Mouse (Mus musculus) adrenal gland, postnatal 10 days (tissue): ENCODE results near the gene Etv5. TPM values are rescaled to one million over a fixed set of nuclear protein-coding genes. Genes with fewer than 3 reads are reported as not detected.
A peak's percentile ranks its signal among the peaks of the same experiment; 100 is the strongest.

Source experiments
- DNase-seq: peaks from one replicate; pipeline ENCODE4 v3.0.0; 2021; ENCODE audit warnings: mixed read lengths
- total RNA-seq, 2 experiments: library from RNA; stranded (reverse); gene quantifications; 2 replicates each; pipeline ENCODE4 v1.2.3; 2021

Gene Etv5
- total RNA-seq, 2 experiments from 2014 or later = 17.6 to 21.8 TPM

DNA sequence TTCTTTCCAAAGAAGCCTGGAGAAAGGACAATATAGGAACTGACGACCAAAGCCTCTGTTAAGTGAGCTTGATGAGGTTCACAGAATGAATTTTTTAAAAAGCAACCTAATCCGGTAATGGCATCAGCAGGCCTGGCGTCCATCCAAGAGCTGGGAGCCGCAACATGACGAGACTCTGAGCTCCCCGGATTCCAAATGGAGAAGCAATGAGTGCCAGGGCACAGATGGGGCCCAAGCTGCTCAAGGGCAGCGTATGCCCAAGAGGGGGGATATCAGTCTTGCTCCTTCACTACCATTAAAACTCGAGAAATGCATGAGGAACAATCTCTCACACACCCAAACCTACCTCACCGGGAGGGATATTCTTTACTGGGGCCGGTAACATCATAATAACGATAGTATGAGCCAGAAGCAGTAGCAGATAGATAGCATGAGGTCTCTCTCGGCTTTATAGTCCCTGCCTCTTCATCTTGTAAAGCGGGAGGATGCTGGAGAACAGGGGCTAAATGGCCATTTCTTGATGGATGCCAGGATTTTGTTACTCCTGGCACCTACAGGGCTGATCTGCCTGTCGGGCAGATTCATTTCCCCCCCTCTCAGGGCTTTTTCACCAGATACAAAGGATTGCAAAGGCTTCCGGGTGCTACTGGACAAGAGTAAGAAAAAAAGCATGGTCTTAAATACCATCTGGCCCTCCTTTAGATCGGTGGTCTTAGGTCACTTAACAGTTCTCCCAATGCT lies 9.1 kb downstream of the Etv5 start:
- DNase-seq = peak; percentile 51

DNA sequence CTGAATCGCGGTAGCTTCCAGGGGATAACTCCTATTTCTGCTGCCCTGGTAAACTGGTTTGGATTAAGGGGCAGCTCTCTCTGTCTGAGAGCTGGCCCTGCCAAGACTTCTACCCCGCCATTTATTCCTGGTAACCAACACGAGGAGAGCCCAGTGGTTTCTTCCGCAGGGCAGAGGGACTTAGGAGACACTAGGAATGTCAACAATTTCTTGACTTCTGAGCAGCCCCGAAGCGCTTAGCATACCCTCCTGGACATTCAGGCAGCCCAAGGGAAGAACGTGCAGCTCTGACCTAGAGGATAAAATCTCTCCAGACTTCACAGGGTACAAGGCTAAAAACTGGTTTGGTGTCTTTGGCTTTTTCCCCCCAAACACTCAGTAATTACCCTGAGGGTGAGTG lies 10.1 kb downstream of the Etv5 start:
- DNase-seq = no peak

DNA sequence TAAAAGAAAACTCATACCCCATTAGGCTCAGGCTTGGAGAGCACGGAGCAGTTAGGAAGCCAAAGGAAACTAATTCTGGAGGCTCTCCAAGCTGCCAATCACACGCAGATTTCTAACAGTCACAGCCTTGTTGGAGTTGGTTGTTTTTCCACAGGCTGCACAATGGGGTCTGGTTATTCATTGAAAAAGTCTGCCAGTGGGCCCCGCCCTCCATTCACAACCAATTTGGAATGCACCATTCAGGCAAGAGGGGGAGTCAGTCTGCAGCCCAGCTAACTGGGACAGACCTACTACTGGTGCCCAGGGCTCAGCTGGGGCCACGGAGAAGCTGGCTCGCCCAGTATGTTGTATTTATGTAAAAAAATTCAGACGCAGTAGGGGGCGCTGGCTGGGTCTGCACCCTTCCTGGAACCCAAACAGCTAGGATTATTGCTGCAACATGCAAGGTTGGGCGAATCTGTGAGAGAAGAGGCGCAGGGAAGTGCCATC lies 10.6 kb downstream of the Etv5 start:
- DNase-seq = peak; percentile 73

DNA sequence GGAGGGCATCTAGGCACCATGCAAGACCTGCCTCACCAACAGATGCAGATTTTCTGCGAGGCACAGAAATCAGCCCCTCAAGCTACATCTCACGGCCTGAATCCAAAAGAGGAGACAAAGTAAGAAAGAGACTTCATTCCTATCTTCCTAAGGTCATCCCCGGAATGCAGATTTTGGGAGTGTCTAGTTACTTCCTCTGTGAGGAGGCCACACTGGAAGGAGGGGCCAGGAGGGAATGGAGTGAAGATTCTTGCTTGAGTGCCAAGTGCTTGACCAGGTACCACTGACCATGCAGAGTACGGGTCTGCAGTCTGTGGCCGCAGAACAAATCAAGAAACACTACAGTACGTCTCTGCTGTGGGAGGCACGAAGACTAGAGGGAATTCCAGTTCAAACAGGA lies 12.7 kb downstream of the Etv5 start:
- no peak for DNase-seq

DNA sequence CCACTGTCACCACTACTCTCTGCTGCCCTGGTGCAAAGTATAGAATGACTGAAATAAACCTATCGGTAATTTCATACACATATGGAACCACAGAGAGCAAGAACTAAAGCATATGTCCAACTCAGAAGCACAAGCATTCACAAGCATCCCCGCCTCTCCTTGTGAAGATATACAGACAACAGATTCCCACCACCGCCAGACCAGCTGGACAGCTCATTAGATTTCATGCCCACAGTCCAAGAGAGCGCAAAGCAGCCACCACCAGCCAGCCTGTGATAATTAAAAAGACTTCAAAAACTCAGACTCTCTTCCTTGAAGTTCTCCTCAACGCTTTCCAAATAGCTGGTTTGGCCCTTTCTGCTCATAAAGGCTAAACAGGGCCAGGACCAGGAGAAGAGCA lies 17.3 kb downstream of the Etv5 start:
- no peak for DNase-seq

DNA sequence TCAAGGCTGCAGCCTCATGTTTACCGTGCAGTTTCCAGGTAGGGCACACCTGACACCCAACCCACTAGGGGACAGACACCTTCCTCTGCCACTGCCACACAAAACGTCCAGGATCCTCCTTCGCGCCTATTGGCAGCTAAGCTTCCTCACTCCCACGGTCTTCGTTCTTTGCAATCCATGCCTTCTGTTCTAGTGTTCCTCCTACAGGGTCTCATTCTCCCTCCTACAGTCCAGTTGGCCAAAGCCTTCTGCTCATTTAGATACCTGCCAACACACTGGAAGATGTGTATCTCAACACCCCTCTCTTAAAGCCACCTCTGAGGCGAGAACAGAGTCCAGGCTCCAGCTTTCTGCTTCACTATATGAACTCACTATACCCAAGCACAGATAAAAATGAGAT lies 21.6 kb downstream of the Etv5 start:
- DNase-seq = no peak

DNA sequence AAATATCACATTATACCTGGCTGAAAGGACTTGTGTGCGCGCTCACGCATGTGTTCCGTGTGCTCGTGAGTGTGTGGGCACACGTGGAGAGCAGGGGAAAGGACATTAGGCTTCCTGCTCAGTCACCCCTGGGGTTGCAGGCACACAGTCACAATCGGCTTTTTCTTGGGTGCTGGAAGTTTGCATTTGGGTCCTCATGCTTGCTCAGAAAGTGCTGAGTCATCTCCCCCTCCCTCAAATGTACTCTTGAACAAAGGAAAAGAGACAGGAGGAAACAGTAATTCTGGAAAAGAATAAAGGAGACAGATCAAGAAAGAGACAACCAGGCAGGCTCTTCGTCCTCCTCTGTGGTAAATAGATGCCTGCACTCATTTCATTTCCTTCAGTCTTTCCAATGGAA lies 22.5 kb downstream of the Etv5 start:
- DNase-seq = no peak

DNA sequence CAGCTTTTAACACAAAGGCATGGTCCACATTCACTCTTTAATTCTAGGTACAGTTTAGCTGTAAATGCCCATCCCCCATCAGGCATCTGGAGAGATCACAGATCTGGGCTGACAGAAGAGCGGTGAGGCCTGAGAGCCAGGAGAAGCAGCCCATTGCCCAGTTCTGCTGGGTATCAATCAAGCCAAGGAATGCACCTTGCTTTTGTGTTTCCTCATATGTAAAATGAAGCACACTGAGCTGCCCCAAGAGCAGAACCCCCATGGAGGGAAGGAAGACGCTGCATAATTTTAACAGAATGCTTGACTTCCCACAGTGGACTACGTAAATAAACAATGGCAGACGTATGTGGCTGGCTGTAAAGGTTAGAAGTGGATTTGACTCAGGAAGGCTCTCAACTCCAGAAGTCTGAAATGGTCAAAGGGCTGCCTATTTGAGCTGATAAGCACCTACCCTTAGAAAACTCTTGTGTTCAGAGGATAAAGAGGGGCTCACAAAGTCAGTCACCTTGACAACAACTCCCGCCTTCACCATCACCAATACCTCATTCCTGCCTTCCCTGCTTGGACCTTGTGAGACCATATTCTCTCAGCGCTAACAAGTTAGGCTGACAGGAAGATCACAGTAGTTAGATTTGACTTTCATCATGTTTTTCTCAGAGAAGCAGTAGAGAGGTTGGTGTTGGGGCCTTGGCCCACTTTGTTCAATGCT lies 23.2 kb downstream of the Etv5 start:
- DNase-seq = no peak

DNA sequence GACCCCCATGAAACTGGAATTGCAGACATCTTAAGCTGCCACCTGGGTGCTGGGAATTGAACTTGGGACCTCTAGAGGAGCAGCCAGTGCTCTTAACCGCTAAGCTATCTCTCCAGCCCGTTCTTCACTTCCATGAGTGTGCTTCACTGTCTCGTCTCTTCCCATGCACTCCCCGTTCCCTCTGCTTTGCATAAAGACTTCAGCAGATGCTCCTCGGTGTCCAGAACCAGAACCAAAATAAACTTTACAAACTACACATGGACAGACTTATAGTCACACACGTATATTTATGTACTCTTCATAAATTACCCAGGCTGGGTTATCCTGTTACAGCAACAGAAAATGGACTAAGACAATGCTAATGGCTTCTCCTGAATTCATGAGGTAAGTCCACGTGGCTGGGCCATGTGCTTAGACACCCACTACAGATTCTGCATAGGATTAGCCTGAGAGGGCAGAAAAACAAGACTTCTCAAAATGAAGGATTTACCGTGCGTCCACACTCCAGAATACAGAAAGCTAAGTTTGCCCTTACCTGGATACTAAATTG lies 25.2 kb downstream of the Etv5 start:
- DNase-seq = no peak

DNA sequence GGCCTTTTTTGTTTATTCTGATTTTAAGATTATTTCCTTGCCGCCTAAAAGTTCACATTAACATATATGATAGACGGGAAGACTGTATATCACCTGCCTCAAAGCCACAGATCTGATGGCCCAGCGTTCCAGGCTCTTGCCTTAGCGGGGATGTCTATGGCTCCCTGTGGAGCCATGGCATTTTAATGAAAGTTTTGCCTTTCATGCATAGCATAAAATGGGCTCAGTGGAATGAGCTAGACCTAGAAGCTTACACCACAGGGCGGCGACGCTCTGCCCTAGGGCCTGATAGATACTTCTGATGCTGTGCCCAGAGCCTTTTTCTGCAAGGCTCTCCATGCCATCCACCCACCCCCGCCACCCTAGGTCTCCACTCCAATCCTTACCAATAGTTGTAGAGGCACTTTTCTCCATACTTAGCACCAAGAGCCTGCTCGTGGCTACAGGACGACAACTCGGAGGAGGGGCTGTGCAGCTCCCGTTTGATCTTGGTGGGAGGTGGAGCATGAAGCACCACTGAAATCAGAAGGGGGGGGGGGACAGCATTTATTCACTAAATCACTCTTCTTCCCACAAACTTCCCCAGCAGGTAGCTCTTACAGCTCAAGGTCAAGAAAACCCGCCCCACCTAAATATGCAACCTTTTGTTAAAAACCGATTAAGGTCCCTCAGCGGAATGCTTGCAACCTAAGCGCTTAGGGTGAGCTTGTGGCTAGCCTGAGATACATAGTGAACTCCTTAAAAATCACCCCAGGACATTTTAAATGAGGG lies 26.9 kb downstream of the Etv5 start:
- DNase-seq = no peak

DNA sequence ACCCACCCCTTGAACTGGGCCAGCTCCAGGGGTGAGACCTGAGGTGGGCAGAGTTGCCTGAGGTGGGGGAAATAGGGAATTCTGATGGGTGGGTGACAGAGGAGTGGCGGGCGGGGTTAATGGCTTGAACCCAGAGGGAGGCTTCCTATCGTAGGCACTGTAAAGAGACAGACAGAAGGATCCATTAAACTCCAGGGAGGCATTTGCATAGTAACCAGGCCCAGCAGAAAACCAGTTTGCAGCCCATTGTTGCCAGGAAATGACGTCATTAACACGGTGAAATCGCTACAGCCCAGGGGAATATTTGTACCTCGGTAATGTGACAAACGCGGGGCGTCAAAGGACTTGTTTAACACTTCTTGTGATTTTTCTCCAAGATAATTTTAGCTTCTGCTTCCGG lies 27.8 kb downstream of the Etv5 start:
- no peak for DNase-seq

DNA sequence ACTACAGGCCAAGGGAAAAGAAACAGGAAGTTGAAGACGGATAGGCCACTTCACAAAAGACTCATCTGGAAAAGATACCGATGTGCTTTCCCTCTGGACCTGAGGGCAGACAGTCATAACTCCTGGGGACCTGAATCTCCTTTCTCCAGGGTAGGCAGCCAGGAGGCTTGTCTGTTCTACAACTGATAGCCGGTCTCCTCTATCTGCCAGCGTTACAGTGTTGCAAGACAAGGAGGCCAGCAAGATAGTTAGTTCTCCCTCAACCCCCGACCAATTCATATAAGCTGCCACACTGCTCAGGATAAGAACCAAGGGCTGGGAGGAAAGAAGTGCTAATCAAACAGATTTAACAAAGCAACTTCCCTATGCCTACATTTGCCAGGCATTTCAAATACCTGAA lies 29.5 kb downstream of the Etv5 start:
- DNase-seq = no peak

DNA sequence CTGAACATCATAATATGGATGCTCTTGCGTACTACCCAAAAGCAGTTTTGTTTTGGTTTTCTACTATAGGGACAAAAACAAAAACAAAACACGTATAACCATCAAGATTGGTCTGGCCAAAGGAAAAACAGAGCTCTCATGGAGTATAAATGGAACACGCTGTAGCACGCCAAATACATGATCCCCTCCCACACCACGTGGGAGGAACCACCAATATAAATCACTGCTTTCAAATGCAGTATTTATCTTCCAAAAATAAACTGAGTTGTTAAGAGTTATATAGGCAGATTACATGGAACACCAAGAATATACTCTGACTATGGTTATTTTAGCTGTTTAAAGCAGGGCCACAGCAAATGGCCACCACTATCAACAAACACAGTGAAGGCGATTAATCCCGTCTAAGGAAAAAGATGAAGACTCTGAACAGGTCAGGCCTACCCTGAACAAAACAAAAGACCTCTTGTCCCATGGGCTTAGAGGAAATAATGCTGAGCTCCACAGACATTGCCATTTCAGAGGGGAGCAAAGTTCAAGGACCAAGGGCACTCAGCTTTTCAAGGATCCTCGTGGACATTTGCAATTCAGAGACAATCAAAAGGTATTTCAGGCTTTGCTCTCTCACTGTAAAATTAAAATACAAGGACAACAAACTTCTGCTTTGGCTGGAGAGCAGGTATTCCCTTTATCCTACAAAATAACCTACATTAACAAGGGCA lies 30.7 kb downstream of the Etv5 start:
- no peak for DNase-seq

DNA sequence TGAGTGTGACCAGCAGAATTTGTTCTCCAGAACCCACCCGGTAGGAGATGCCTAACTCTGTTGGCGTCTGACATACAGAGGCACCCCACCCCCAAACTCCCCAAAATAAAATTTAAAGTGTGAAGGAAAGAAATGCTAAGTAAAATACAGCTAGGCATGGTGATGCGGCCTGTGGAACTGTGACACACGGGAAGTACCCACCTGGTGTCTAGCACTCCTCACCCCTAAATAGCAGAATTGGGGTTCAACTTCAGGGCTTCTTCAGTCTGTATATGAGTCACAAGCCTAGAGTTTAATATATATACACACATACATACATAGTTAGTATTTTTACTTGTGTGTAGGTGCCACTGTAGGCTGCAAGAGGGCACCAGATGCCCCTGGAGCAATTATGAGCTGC lies 32.8 kb downstream of the Etv5 start:
- no peak for DNase-seq

DNA sequence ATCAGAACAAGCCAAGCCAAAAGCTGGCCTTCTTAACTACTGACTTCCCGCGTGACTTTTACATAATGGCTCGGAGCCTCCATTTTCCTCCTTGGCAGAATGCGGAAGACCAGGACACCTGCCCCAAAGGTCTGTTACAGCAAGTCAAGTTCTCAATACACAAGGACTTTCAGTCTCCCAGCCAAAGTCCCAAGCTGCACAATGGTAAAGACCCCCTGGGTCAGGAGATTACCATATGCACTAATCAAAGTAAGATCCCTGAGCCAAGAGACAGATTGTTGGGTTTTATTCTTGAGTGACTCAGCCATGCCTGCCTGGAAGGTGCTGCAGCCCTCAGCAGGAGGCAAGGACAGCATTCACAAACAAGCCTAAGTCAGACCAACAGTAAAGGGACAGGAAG lies 33.5 kb downstream of the Etv5 start:
- no peak for DNase-seq

DNA sequence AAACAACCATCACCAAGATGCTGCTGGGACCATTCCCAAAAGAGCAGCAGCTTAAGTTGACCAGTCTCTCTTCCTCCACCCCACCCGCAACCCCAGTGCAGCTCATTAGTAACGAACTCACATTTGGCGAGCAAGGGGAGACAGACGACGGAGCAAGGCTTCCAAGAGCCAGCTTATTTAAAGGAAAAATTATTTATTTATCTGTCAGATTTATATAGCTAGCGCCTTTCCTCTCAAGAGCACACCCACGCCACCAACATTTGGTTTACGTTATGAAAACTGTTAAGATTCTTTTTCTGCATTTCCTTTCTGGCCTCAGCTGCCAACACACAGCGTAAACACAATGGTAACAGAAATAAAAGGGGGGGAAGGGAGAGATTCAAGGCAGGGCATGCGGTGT lies 34.0 kb downstream of the Etv5 start:
- DNase-seq = no peak

DNA sequence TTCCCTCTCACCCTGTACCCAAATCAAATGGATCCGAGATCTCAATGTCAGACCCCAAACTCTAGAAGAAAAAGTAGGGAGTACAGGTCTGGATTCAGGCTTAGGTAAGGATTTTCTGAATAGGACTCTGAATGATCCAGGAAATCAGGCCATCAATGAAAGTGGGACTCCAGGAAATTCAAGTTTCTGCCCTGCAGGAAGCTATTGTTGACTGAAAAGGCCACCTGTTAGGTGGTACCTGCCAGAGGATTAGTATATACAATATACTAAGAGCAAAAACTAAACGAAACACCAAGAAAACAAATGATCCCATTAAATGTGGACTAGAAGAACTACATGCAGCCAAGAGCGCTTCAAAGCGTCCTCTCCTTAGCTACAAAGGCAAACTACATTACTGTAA lies 35.8 kb downstream of the Etv5 start:
- no peak for DNase-seq

DNA sequence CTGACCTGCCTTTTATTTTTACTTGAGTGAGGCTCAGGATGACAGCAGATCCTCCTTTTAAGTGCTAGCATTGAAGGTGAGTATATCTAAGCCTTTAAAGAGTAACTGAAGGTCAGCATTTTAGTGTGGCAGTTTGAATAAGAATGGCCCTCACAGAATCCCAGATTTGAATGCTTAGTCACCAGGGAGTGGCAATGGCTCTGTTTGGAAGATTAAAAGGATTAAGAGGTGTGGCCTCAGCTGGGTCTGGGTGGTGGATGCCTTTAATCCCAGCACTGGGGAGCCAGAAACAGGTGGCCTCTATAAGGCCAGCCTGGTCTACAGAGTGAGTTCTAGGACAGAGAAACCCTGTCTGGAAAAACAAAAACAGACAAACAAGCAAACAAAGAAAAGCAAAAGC lies 36.9 kb downstream of the Etv5 start:
- no peak for DNase-seq

DNA sequence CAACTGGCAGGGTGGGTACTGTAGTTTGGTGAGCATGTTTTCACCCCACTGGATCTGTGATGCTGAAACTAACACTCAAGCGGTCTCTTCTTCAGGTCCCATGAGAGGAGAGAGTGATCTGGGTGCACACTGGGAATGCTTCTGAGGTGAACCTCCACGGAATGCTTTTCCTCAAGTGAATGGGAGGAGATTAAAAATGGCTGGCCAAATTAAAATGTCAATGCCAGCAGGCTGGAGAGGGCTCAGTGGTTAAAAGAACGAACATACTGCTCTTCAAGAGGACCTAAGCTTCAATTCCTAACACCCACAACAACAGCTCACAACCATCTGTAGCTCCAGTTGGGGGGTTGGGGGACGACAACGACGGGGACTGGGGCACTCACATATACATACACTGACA lies 39.3 kb downstream of the Etv5 start:
- no peak for DNase-seq

DNA sequence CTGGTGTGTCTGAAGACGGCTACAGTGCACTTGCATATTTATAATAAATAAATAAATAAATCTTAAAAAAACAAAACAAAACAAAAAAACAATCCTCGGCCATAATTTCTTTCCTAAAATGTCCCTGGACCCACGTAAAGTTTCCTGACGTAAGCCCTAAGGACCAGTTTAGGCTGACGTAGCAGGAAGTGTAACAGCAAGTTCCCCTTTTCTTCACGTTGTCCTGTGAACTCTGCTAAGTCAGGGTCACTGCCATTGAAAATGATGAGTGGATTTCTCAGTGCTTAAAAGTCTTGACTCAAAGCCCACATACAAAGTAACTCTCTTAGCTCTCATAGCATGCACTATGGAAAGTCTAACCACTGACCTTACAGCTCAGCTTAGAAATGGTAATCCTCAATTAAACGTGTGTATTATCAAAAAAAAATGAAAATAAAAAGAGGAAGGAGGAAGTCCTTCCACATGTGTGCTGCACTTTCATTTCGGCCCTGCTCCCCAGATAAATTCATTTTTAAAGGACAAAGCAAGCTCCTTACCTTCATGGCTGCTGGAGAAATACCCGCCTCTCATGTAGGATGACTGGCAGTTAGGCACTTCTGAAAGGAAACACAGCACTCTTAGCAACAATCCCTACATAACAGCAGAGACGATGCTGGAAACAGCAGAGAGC lies 40.6 kb downstream of the Etv5 start:
- DNase-seq = no peak

DNA sequence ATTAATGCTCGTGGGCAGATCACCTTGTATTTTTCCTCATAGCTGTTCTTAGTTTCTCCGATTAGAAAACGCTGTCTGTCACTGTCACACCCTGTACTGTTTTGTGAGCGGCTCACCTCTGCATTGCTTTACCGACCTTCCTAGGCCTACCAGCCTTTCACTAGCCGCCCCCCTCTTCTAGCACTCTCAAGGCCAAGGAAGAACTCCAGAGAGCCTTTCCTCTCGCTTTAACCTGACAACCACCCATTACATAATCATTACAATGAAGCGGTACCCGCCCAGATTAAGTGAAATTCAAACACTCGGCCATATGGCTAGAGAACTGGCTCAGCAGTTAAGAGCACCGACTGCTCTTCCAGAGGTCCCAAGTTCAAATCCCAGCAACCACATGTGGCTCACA lies 41.2 kb downstream of the Etv5 start:
- DNase-seq = no peak

DNA sequence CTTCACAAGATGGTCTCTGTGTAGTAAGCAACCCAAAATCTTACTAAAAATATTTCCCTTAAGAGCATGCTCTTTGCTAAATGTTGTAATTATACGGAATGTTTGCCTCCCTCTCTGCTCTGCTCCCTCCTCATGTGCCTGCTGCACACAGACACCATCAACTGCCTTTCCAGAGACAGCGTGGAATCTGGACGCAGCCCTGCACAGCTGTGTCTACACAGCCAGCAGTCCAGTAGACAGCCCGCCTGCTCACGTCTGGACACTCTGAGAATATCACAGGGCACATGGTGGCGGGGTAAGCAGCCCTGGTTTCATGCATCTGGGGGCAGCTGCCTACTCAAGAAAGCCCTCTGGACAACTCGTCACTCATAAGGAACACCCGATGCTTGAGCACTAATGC lies 43.1 kb downstream of the Etv5 start:
- DNase-seq = no peak
